Mouse (Mus musculus): Measurements from ENCODE around the gene Tbc1d4.

- TF ChIP-seq TAL1 (IDR thresholded peaks at IDR 0.05; ENCODE audit: low read length) (no peak), GATA1 (IDR thresholded peaks at IDR 0.05; ENCODE audit: low read length) (no peak)
Measured at GRCm38 (mm10) chr14:101537906-101538305, 71.1 kb downstream of the Tbc1d4 start.

All from erythroblast, embryonic 14.5 days (primary cell).